Mouse (Mus musculus) brain, adult 10 weeks (tissue): Measurements from ENCODE around the gene Rnf151. TPM values are rescaled to one million over a fixed set of nuclear protein-coding genes. Genes with fewer than 3 reads are reported as not detected.

Experiments used
- polyA plus RNA-seq: library from polyadenylated mRNA; stranded (reverse); fragments of 350-450 nt; fragmentation: Illumina TruSeq; extraction: RNeasy Lipid Tissue Mini Kit (QIAGEN cat#74804); gene quantifications from one replicate; pipeline ENCODE4 v1.2.3, GENCODE M21; 2015; ENCODE audit warnings: low read depth, low replicate concordance

The Rnf151 gene
- not detected for polyA plus RNA-seq

GRCm38 (mm10) chr17:24717943-24718342 lies at the start of gene Rnf151, which contains the start of gene Rps2:
Gene Rnf151, minus strand, starts transcription at chr17:24718063.
Gene Rps2, plus strand, starts transcription at chr17:24718116.

DNA sequence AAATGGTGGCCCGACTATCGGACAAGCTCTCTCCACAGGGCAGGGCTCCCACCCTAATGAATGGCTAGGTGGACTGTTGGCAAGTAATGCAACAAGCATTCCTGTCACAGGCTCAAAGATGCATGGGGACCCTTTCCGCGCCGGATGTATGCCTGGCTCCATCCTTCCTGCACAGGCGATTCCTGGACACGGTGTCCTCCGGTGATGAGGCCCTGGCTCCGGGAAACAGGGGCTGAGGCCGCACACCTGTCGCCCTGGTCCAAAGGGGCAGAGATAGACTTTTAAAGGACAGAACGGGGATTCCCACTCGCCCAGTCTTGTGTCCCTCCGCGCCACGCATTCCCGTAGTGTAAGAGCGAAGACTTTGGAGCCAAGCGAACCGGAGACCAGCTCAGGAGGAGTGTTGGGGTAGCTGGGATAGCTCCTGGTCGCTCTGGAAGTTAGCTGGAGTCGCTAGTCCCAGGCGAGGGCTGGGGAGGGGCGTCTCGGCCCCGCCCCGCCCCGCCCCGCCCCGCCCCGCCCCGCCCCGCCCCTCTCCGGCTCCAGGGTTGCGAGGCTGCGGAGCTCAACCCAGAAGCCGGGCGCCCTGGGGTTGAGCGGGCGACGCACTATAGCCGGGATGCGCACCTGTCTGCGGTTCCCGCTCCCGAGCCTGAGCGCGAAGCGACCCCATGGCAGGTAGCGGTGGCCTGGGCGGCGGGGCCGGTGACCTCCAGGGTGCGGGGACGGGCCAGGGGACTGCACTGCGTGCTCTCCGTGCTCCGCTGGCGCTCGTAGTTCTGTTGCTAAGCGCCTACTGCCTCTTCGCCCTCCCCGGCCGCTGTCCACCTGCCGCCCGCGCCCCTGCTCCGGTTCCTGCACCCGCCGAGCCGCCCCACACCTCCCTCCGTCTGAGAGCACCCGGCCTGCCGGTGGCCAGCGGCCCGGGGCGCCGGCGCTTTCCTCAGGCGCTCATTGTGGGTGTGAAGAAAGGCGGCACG lies 34.8 kb upstream of the Rnf151 start, which contains the start of gene Hs3st6:
Gene Hs3st6, plus strand, starts transcription at position 574 of the 980 bp plus-strand sequence.

GRCm38 (mm10) chr17:24736330-24737051 lies 18.6 kb upstream of the Rnf151 start, which contains the start of gene Msrb1:
Gene Msrb1, plus strand, starts transcription at chr17:24736642.

GRCm38 (mm10) chr17:24727618-24728017 lies 9.8 kb upstream of the Rnf151 start, which contains the start of gene Rpl3l:
Gene Rpl3l, plus strand, starts transcription at chr17:24727820.

DNA sequence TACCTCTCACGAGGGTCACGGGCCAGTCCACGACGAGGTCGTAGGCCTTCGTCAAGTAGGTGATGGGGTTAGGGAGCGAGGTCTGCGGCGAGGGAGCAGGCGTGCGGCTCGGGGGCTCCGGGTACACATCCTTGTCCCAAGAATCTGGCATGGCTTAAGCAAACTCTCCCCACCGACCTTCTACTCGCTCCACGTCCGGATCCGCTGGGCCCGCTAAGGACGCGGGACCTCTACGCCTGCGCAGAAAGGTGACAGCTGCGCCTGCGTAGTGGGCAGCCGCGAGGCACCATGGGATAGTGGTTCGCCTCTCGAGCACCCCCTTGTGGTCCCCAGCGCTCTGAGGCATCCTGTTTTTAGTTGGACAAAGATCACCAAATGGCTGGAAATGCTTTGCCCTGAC lies 6.3 kb upstream of the Rnf151 start, which contains the start of gene Ndufb10:
Gene Ndufb10, minus strand, starts transcription at position 295 of the 400 bp plus-strand sequence.

GRCm38 (mm10) chr17:24706982-24707800 lies 10.7 kb downstream of the Rnf151 start, which contains the start of gene Tbl3:
Gene Tbl3, minus strand, starts transcription at chr17:24707660.

DNA sequence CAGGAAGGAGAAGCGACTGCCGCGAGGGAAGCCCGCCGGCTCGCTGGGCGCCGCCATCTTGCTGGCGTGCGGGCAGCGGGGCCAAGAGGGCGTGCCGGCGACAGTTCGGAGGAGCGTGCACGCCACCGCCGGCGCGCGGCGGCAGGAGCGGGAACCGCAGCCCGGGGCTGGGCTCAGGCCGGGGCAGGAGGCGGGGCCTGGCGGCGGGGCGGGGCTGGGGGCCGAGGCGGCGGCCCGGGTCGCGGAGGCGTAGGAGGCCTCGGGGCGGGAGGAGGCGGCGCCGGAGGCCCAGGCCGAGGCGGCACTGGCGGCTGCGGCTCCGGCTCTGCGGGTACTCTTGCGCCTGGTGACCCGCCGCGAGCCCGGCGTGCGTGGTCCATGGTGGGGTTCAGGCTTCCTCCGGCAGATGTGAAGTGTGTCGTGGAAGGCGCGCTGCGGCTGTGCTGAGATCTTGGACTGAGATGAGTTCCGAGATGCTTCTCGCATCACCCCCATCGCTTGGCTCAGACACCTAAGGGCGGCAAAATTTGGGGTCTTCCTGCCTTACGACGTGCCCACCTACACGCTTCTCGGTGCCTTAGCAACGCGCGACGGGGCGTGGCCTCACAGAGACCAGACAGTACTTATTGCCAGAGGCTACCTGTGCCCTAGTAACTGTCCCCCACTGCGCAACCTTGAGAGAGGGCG lies 21.7 kb downstream of the Rnf151 start, which contains the start of the genes Gfer and Noxo1:
Gene Gfer, minus strand, starts transcription at position 146 of the 687 bp plus-strand sequence.
Gene Noxo1, plus strand, starts transcription at position 224 of the 687 bp plus-strand sequence.

DNA sequence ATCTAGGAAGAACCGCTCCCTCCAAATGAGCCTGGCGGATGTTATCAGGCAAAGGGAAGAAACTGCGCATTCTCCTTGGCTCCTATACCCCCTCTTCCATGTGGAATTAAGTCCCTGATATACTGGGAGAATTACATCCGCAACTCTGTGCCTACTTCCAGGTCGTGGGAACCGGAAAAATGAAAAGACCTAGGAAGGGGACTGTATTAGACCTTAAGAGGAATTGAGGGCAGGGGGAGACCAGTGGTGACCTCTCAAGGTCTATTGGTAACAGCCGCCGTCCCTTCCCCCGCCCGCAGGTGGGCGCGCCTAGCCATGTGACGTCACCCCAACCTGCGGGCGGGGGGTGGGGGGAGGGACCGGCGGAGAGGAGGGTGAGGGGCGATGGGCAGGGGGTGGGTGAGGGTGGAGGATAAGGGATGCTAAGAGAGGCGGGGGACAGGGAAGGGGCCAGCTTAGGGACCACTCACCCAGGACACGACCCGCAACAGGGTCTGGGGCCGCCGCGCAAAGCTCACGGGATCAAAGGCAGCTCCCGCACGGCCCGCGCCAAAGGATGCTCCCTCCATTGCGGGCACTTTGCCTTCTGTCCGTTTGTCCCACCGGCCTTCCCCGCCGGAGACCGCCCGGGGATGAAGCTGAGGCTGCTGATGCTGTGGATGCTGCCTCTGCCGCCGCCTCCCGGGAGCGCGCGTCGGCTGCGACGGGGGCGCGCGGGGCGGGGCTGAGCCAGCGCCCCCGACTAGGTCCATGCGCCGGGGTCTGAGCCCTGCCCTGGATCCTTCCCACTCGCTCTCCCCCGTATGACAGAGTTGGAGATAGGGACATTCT lies 28.4 kb downstream of the Rnf151 start, which contains the start of gene Syngr3:
Gene Syngr3, minus strand, starts transcription at position 705 of the 831 bp plus-strand sequence.

DNA sequence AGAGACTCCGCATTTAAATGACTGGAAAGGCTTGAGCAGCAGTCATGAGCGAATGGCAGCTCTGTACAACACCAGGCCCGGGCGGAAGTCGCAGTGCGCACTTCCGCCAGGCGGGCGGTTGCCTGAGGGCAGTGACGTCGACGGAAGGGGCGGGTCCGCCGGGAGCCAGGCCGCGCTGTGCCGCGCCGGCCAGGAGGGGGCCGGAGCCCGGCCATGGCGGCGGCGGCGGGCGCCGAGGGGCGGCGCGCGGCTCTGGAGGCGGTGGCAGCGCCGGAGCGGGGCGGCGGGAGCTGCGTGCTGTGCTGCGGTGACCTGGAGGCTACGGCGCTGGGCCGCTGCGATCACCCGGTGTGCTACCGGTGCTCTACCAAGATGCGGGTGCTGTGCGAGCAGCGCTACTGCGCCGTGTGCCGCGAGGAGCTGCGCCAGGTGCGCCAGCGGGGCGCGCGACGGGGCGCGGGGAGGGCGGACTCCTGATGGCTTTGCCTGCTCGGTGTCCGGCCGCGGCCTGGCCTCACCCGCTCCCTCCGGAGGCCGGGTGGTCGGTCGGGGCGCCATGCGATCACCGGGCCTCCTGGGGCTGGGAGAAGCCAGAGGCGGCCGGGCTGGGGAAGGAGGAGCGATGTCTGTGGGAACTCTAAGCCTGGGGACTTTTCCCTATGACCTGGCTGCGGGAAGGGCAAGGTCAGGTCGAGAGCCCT lies 48.2 kb downstream of the Rnf151 start, which contains the start of gene Zfp598:
Gene Zfp598, plus strand, starts transcription at position 143 of the 701 bp plus-strand sequence.

Other genes starting within 250 kb of the Rnf151 start
- gene E4f1, start 247.8 kb downstream of the Rnf151 start, polyA plus RNA-seq, result 26.5 TPM
- gene Pgp, start 247.7 kb downstream of the Rnf151 start, polyA plus RNA-seq, result 68.9 TPM
- 1.0 TPM for gene Bricd5, start 244.2 kb downstream of the Rnf151 start, polyA plus RNA-seq
- 41.6 TPM for gene Mlst8, start 239.0 kb downstream of the Rnf151 start, polyA plus RNA-seq
- 78.2 TPM for gene Caskin1, start 229.5 kb downstream of the Rnf151 start, polyA plus RNA-seq
- gene Traf7, start 190.1 kb downstream of the Rnf151 start, polyA plus RNA-seq, result 80.2 TPM
- 59.9 TPM for gene Rab26, start 183.9 kb downstream of the Rnf151 start, polyA plus RNA-seq
- gene Pkd1, start 168.2 kb downstream of the Rnf151 start, polyA plus RNA-seq, result 45.2 TPM
- 97.7 TPM for gene Tsc2, start 85.4 kb downstream of the Rnf151 start, polyA plus RNA-seq
- 9.6 TPM for gene Nthl1, start 85.4 kb downstream of the Rnf151 start, polyA plus RNA-seq
- gene Slc9a3r2, start 67.7 kb downstream of the Rnf151 start, polyA plus RNA-seq, result 49.3 TPM
- gene Npw, start 59.6 kb downstream of the Rnf151 start, polyA plus RNA-seq, result not detected
- gene Zfp598, start 48.4 kb downstream of the Rnf151 start, polyA plus RNA-seq, result 31.2 TPM
- 193 TPM for gene Syngr3, start 28.1 kb downstream of the Rnf151 start, polyA plus RNA-seq
- 22.1 TPM for gene Gfer, start 21.9 kb downstream of the Rnf151 start, polyA plus RNA-seq
- gene Noxo1, start 21.8 kb downstream of the Rnf151 start, polyA plus RNA-seq, result 3.3 TPM
- 28.6 TPM for gene Tbl3, start 10.4 kb downstream of the Rnf151 start, polyA plus RNA-seq
- 796 TPM for gene Rps2, start 53 bp upstream of the Rnf151 start, polyA plus RNA-seq
- 517 TPM for gene Ndufb10, start 6.4 kb upstream of the Rnf151 start, polyA plus RNA-seq
- gene Rpl3l, start 9.8 kb upstream of the Rnf151 start, polyA plus RNA-seq, result 1.1 TPM
- gene Msrb1, start 18.6 kb upstream of the Rnf151 start, polyA plus RNA-seq, result 54.9 TPM
- gene Hs3st6, start 34.9 kb upstream of the Rnf151 start, polyA plus RNA-seq, result not detected
- not detected for gene Meiob, start 86.2 kb upstream of the Rnf151 start, polyA plus RNA-seq
- gene Hagh, start 122.1 kb upstream of the Rnf151 start, polyA plus RNA-seq, result 182 TPM
- gene Fahd1, start 132.3 kb upstream of the Rnf151 start, polyA plus RNA-seq, result 30.6 TPM
- gene Igfals, start 147.9 kb upstream of the Rnf151 start, polyA plus RNA-seq, result not detected
- 42.4 TPM for gene Nubp2, start 168.3 kb upstream of the Rnf151 start, polyA plus RNA-seq
- gene Spsb3, start 168.6 kb upstream of the Rnf151 start, polyA plus RNA-seq, result 74.8 TPM
- gene Eme2, start 177.0 kb upstream of the Rnf151 start, polyA plus RNA-seq, result 29.7 TPM
- 84.8 TPM for gene Mrps34, start 177.1 kb upstream of the Rnf151 start, polyA plus RNA-seq
- 78.4 TPM for gene Nme3, start 178.4 kb upstream of the Rnf151 start, polyA plus RNA-seq
- 214 TPM for gene Mapk8ip3, start 218.9 kb upstream of the Rnf151 start, polyA plus RNA-seq
- gene Jpt2, start 242.6 kb upstream of the Rnf151 start, polyA plus RNA-seq, result 7.4 TPM